Mouse (Mus musculus): ENCODE results near the gene Sipa1l2. TPM values are rescaled to one million over a fixed set of nuclear protein-coding genes. Genes with fewer than 3 reads are reported as not detected.

Gene Sipa1l2
- polyA plus RNA-seq, 1 experiment from 2014 or later: 10.0 TPM

DNA sequence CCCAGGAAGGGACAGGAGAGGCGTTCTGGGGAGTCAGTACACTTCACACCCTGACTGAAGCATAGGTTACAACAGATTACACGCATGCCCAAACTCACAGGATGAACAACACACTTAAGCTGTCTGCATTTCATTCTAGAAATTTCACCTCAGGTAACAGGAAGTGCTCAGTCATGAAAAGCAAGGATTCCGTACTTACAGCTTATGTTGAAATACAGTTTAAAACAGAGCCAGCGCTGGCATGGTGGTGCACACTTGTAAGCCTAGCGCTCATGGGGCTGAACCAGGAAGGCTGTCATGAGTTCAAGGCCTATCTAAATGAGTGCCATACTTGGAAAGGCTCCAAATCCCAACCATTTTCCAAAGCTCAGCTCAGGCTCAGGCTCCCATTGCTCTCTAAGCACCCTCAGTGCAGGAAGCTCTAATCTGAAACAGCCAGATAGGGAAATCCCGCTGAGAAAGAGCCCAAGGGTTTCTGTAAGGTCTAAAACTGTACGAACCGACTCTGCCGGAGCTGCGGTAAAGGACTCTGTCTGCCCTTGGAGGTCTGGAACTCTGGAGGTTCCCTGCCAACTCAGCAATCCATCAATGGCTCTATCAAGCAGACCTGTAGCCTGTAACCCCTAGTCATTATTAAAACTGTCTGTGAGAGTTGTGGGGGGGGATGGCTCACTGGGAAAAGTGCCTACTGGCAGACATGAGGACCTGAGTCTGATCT is 12.1 kb downstream of the Sipa1l2 start:
- H3K27ac ChIP-seq (replicated peaks; ENCODE audit: low read depth, low read length): peak overlapping the region; percentile 69
- no peaks in the 10 kb centered on the region for H3K36me3 ChIP-seq (ENCODE audit: control insufficient read depth, insufficient read depth, low read length)
- H3K4me1 ChIP-seq (ENCODE audit: control insufficient read depth, insufficient read depth, low read length): peaks cover 47% of the 10 kb centered on the region
- no peak overlapping the region for H3K4me3 ChIP-seq (ENCODE audit: low read depth, low read length)
- no peak; the same call in 1 of the 2 replicates for ATAC-seq (ENCODE audit: low read depth)
- 55% methylated on average over 10 of the region's 10 CpGs for WGBS
- no peak overlapping the region for H3K4me2 ChIP-seq (ENCODE audit: low read depth, low read length)
- H3K9ac ChIP-seq (ENCODE audit: low read depth, low read length): peak overlapping the region; percentile 39; the same call in 1 of the 2 replicates
- DNase-seq (ENCODE audit: low spot score): peak; percentile 34
- no peaks in the 10 kb centered on the region for H3K9me3 ChIP-seq (ENCODE audit: control insufficient read depth, low read length)
- no peaks in the 10 kb centered on the region for H3K27me3 ChIP-seq (replicated peaks; ENCODE audit: control insufficient read depth, insufficient read depth, low read length)

DNA sequence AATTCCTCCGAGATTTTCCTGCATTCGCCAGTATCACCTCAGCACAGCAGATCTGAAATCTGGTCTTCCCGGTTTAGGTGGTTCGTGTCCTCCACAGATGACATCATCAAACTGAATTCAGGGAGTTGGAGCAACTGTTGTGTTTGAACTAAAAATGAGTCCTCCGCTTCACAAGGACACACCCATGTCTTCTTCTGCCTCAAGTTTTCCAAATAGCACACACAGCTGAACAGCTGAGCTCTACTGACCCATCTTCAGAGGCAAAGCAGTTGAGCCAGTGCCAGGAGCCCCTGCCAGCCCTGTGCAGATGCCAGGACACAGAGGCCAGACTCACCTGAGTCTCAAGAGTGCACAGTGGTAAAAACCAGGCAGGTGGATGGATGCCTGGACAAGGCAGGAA is 12.9 kb downstream of the Sipa1l2 start:
- ATAC-seq (ENCODE audit: low read depth): no peak
- Histone ChIP-seq H3K4me1 (ENCODE audit: control insufficient read depth, insufficient read depth, low read length) (peaks cover 46% of the 10 kb centered on the region), H3K27ac (replicated peaks; ENCODE audit: low read depth, low read length) (0 out of 2 replicates have a peak overlapping the region, but pooled peaks have one; percentile 11), H3K4me3 (ENCODE audit: low read depth, low read length) (no peak overlapping the region), H3K36me3 (ENCODE audit: control insufficient read depth, insufficient read depth, low read length) (no peaks in the 10 kb centered on the region), H3K27me3 (replicated peaks; ENCODE audit: control insufficient read depth, insufficient read depth, low read length) (no peaks in the 10 kb centered on the region), H3K9me3 (ENCODE audit: control insufficient read depth, low read length) (no peaks in the 10 kb centered on the region), H3K4me2 (ENCODE audit: low read depth, low read length) (no peak overlapping the region), H3K9ac (ENCODE audit: low read depth, low read length) (no peak overlapping the region)
- DNase-seq (ENCODE audit: low spot score): peak; percentile 50
- 81% methylated on average over 5 of the region's 5 CpGs for WGBS

DNA sequence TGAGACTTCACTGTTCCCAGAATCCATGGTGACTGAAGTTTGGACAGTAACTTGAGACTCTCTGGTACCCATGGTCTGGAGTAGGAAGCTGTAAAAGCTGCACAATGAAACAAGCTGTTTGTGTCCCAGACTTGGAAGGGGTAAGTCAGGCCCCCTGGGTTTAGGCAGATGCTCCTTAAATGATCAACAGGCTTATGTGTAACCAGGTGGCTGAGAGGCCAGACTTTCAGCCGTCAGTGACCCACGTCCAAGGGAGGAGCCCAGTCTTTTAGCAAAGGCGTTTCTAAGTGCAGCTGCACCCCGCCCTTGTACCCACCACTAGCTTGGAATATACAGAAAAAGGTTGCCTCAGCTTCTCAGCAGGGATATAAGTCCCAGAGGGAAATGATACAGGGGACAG is 19.0 kb downstream of the Sipa1l2 start:
- H3K27ac ChIP-seq (replicated peaks; ENCODE audit: low read depth, low read length): no peak overlapping the region
- no peak for DNase-seq (ENCODE audit: low spot score)
- ATAC-seq (ENCODE audit: low read depth): no peak
- no peaks in the 10 kb centered on the region for H3K36me3 ChIP-seq (ENCODE audit: control insufficient read depth, insufficient read depth, low read length)
- no peak overlapping the region for H3K9ac ChIP-seq (ENCODE audit: low read depth, low read length)
- no peaks in the 10 kb centered on the region for H3K9me3 ChIP-seq (ENCODE audit: control insufficient read depth, low read length)
- peaks cover 19% of the 10 kb centered on the region; the same call in 1 of the 2 replicates for H3K4me1 ChIP-seq (ENCODE audit: control insufficient read depth, insufficient read depth, low read length)
- no peak overlapping the region for H3K4me3 ChIP-seq (ENCODE audit: low read depth, low read length)
- H3K27me3 ChIP-seq (replicated peaks; ENCODE audit: control insufficient read depth, insufficient read depth, low read length): no peaks in the 10 kb centered on the region
- no peak overlapping the region for H3K4me2 ChIP-seq (ENCODE audit: low read depth, low read length)
- WGBS: 53% methylated on average over 4 of the region's 4 CpGs

DNA sequence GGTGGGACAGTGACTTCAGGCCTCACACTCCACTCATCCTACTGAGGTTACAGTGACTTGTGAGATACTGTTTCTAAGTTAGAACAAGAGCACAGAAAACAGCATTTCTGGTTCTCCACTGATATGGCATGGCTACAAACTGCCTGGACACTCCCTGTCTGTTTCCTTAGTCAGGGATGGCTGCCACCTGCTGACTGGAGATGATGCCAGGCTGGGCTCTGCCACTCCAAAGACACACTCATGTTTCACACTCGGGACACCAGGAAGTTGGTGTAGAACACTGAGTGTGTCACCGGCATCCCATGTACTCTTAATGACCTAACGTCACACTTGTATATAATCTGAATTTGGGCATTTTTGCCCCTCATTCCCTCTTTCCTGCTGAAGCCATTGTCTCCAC is 22.3 kb downstream of the Sipa1l2 start:
- Histone ChIP-seq H3K9me3 (ENCODE audit: control insufficient read depth, low read length) (no peaks in the 10 kb centered on the region), H3K9ac (ENCODE audit: low read depth, low read length) (no peak overlapping the region), H3K4me3 (ENCODE audit: low read depth, low read length) (no peak overlapping the region), H3K27ac (replicated peaks; ENCODE audit: low read depth, low read length) (no peak overlapping the region), H3K36me3 (ENCODE audit: control insufficient read depth, insufficient read depth, low read length) (no peaks in the 10 kb centered on the region), H3K4me1 (ENCODE audit: control insufficient read depth, insufficient read depth, low read length) (peaks cover 19% of the 10 kb centered on the region; the same call in 1 of the 2 replicates), H3K27me3 (replicated peaks; ENCODE audit: control insufficient read depth, insufficient read depth, low read length) (no peaks in the 10 kb centered on the region), H3K4me2 (ENCODE audit: low read depth, low read length) (no peak overlapping the region)
- WGBS: 73% methylated on average over 3 of the region's 3 CpGs
- no peak for ATAC-seq (ENCODE audit: low read depth)
- DNase-seq (ENCODE audit: low spot score): no peak

DNA sequence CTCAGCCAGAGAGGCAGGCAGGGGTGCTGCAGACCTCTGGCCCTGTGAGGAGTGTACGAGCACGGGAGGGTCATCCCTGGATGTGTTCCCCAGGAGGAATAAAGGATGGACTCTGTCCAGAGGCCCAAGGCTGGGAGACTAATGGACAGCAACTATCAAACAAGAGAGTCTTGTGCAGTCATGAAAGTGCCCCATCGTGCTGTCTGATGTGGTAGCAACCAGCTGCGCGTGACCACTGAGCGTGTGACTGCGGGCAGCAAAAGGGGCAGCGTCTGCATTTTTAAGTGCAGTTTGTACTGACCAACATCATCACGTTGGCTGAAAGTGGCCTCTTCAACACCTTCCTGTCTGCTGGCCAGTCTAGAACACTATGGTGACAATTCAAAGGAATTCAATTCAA is 23.7 kb downstream of the Sipa1l2 start:
- DNase-seq (ENCODE audit: low spot score): no peak
- Histone ChIP-seq H3K4me1 (ENCODE audit: control insufficient read depth, insufficient read depth, low read length) (peaks cover 16% of the 10 kb centered on the region; the same call in 1 of the 2 replicates), H3K27ac (replicated peaks; ENCODE audit: low read depth, low read length) (no peak overlapping the region), H3K4me2 (ENCODE audit: low read depth, low read length) (no peak overlapping the region), H3K27me3 (replicated peaks; ENCODE audit: control insufficient read depth, insufficient read depth, low read length) (no peaks in the 10 kb centered on the region), H3K9me3 (ENCODE audit: control insufficient read depth, low read length) (no peaks in the 10 kb centered on the region), H3K36me3 (ENCODE audit: control insufficient read depth, insufficient read depth, low read length) (no peaks in the 10 kb centered on the region), H3K9ac (ENCODE audit: low read depth, low read length) (no peak overlapping the region), H3K4me3 (ENCODE audit: low read depth, low read length) (no peak overlapping the region)
- WGBS: 93% methylated on average over 9 of the region's 9 CpGs
- ATAC-seq (ENCODE audit: low read depth): no peak

DNA sequence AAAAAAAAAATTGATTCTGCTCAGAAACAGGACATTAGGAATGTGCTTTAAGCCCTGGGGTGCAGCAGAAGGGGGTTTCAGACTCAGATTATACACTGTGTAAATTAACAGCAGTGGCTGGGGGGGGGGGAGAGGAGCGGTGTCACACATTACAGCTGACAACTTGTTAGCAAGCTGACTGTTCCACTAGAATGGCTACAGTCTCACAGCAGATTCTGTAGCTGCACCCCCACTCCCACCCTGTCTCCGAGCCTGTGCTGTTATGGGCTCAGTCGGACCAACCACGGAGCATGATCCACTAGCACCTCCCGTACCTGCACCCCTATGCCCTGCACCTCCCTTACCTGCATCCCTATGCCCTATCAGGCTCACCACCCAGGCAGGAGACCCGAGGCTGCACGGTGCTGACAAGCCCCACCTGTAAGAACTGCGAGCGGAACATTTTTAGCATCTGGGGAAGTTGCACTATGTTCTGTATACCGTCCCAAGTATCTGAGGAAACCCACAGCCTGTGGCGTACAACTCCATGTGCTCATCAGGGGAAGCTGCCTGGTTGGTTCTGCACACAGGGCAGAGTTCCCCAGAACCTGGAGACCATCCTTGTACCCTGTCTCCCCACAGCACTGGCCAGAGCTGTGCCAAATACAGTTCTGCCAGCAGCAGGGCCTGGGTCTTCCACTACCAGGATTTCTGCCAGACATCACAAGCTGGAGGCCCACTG is 26.6 kb downstream of the Sipa1l2 start:
- H3K27me3 ChIP-seq (replicated peaks; ENCODE audit: control insufficient read depth, insufficient read depth, low read length): no peaks in the 10 kb centered on the region
- peaks cover 4% of the 10 kb centered on the region; the same call in 1 of the 2 replicates for H3K4me1 ChIP-seq (ENCODE audit: control insufficient read depth, insufficient read depth, low read length)
- H3K4me3 ChIP-seq (ENCODE audit: low read depth, low read length): no peak overlapping the region
- DNase-seq (ENCODE audit: low spot score) (no peak), ATAC-seq (ENCODE audit: low read depth) (no peak)
- no peaks in the 10 kb centered on the region for H3K36me3 ChIP-seq (ENCODE audit: control insufficient read depth, insufficient read depth, low read length)
- H3K4me2 ChIP-seq (ENCODE audit: low read depth, low read length): no peak overlapping the region
- 71% methylated on average over 11 of the region's 11 CpGs for WGBS
- H3K27ac ChIP-seq (replicated peaks; ENCODE audit: low read depth, low read length): no peak overlapping the region
- no peak overlapping the region for H3K9ac ChIP-seq (ENCODE audit: low read depth, low read length)
- no peaks in the 10 kb centered on the region for H3K9me3 ChIP-seq (ENCODE audit: control insufficient read depth, low read length)

DNA sequence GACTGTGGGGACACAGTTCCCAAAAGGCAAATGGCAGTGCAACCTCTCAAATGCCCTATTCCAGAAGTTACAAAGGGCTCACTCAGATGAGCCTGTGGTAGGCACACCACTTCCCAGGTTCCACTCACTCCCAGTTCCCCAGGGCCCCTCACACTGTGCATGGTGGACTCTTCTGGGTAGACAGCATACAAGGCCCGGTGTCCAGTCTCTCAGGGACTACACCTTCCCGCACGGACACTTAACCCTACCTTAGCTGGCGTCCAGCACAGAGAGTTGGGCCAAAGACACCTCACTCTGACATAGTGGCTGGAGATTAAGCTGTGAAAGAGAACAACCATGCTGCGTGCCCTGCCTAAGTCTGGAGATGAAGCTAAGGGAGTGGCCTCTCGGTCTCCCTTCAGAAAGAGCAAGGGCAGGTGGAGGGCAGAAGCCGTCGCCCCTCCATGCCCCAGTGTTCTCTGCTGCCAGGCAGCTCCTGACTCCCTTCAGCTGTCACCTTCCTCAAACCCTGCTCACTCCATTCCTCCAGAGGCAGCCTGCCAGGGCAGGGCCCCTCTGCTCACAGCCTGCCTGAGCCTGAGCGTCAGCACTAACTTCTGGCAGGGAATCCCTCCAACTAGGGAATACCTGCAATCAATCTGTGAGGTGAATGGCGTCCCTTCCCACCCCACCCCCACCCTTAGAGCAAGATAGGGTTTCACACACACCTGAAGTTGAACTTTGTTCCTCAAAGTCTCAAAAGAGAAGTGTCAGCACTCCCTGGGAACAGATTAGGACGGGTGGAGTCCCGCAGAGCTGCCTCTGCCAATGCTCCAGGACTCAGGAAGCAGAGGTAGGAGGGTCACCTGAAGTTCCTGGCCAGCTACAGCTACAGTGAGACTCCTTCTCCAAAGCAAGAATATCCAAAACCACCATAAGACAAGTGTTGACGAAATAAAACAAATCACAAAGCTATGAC is 30.3 kb downstream of the Sipa1l2 start:
- H3K9ac ChIP-seq (ENCODE audit: low read depth, low read length): no peak overlapping the region
- H3K27ac ChIP-seq (replicated peaks; ENCODE audit: low read depth, low read length): no peak overlapping the region
- H3K27me3 ChIP-seq (replicated peaks; ENCODE audit: control insufficient read depth, insufficient read depth, low read length): no peaks in the 10 kb centered on the region
- DNase-seq (ENCODE audit: low spot score): peak; percentile 56
- ATAC-seq (ENCODE audit: low read depth): peak; percentile 37; the same call in 1 of the 2 replicates
- 65% methylated on average over 12 of the region's 13 CpGs for WGBS
- H3K9me3 ChIP-seq (ENCODE audit: control insufficient read depth, low read length): no peaks in the 10 kb centered on the region
- H3K4me1 ChIP-seq (ENCODE audit: control insufficient read depth, insufficient read depth, low read length): peaks cover 4% of the 10 kb centered on the region; the same call in 1 of the 2 replicates
- H3K36me3 ChIP-seq (ENCODE audit: control insufficient read depth, insufficient read depth, low read length): no peaks in the 10 kb centered on the region; the same call in 1 of the 2 replicates
- no peak overlapping the region for H3K4me2 ChIP-seq (ENCODE audit: low read depth, low read length)
- H3K4me3 ChIP-seq (ENCODE audit: low read depth, low read length): no peak overlapping the region

DNA sequence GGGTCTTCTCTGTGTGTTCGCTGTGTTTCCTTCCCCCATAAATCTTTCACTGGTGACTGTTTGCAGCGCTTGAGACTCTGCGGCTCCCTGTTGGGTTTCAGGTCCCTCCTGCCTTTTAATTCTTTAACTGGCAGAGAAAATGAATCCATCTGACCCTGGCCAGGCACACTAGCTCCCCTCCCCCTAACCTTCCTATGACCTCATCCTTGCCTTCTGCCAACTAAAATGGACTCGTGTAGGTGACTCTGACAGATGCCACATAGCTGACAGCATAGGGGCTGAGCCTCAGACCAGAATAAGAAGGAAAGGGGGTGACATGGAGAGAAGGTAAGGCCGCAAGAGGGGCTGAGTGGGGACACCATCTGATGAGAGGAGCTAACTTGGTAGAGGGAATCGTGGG is 31.3 kb downstream of the Sipa1l2 start:
- H3K9ac ChIP-seq (ENCODE audit: low read depth, low read length): no peak overlapping the region
- no peaks in the 10 kb centered on the region for H3K9me3 ChIP-seq (ENCODE audit: control insufficient read depth, low read length)
- H3K27ac ChIP-seq (replicated peaks; ENCODE audit: low read depth, low read length): no peak overlapping the region
- ATAC-seq (ENCODE audit: low read depth) (no peak), DNase-seq (ENCODE audit: low spot score) (no peak)
- H3K36me3 ChIP-seq (ENCODE audit: control insufficient read depth, insufficient read depth, low read length): no peaks in the 10 kb centered on the region; the same call in 1 of the 2 replicates
- peaks cover 4% of the 10 kb centered on the region; the same call in 1 of the 2 replicates for H3K4me1 ChIP-seq (ENCODE audit: control insufficient read depth, insufficient read depth, low read length)
- H3K27me3 ChIP-seq (replicated peaks; ENCODE audit: control insufficient read depth, insufficient read depth, low read length): no peaks in the 10 kb centered on the region
- H3K4me2 ChIP-seq (ENCODE audit: low read depth, low read length): no peak overlapping the region
- H3K4me3 ChIP-seq (ENCODE audit: low read depth, low read length): no peak overlapping the region
- 61% methylated on average over 6 of the region's 6 CpGs for WGBS

All from embryonic facial prominence, embryonic 14.5 days (tissue).